Mouse (Mus musculus) midbrain, postnatal 0 days (tissue): Measurements from ENCODE around the gene Lama5. TPM values are rescaled to one million over a fixed set of nuclear protein-coding genes. Genes with fewer than 3 reads are reported as not detected.

Experiments used
- ATAC-seq: fragments of 200-750 bp; cut with Nextera tagmentation; 2 replicates; pipeline ENCODE4 v1.8.0; 2017; ENCODE audit warnings: moderate number of reproducible peaks, mild to moderate bottlenecking, moderate TSS enrichment, moderate library complexity; ENCODE audit not compliant: low FRiP score
- DNase-seq: peaks from one replicate; pipeline ENCODE4 v3.0.0-alpha.2; 2015; ENCODE audit warnings: low spot score
- H3K27ac ChIP-seq: fragments of 300-500 bp; sonication (generic); 2 replicates; pipeline ENCODE4 v1.5.1; 2014; ENCODE audit warnings: low read depth, mild to moderate bottlenecking, low read length, mixed read lengths
- H3K27me3 ChIP-seq: fragments of 300-500 bp; sonication (generic); 2 replicates; pipeline ENCODE4 v1.6.1; 2014; ENCODE audit warnings: low read length, control low read depth, mixed read lengths; ENCODE audit not compliant: insufficient read depth
- H3K36me3 ChIP-seq: fragments of 300-500 bp; sonication (generic); 2 replicates; pipeline ENCODE4 v1.6.1; 2014; ENCODE audit warnings: low read length, control low read depth, mixed read lengths; ENCODE audit not compliant: insufficient read depth
- H3K4me1 ChIP-seq: fragments of 300-500 bp; sonication (generic); 2 replicates; pipeline ENCODE4 v1.6.1; 2014; ENCODE audit warnings: mild to moderate bottlenecking, control low read depth, antibody characterized with exemption, low read length, mixed read lengths; ENCODE audit not compliant: insufficient read depth
- H3K4me2 ChIP-seq: fragments of 300-500 bp; sonication (generic); 2 replicates; pipeline ENCODE4 v1.6.1; 2014; ENCODE audit warnings: low read depth, mild to moderate bottlenecking, low read length, mixed read lengths; ENCODE audit not compliant: poor library complexity, severe bottlenecking
- H3K4me3 ChIP-seq: fragments of 300-500 bp; sonication (generic); 2 replicates; pipeline ENCODE4 v1.5.1; 2014; ENCODE audit warnings: low read depth, mild to moderate bottlenecking, low read length, moderate library complexity
- H3K9ac ChIP-seq: fragments of 300-500 bp; sonication (generic); replicated peaks from 2 replicates; pipeline ENCODE4 v1.6.1; 2014; ENCODE audit warnings: mild to moderate bottlenecking, low read length, moderate library complexity, mixed read lengths; ENCODE audit not compliant: poor library complexity, severe bottlenecking
- H3K9me3 ChIP-seq: fragments of 300-500 bp; sonication (generic); 2 replicates; pipeline ENCODE4 v1.6.1; 2016; ENCODE audit warnings: low read length, control low read depth
- CTCF ChIP-seq: IDR thresholded peaks from 2 replicates; pipeline ENCODE4 v1.5.1; 2016; ENCODE audit warnings: antibody characterized with exemption, mild to moderate bottlenecking
- WGBS: fragments of 180-500 bp; shearing (Covaris S2); extraction: QIAGEN DNeasy Blood & Tissue Kit; methylation state at CpG from one replicate; pipeline ENCODE4 v1.1.7; 2014; 5-methylcytosine and 5-hydroxymethylcytosine counted together
- polyA plus RNA-seq: library from polyadenylated mRNA; unstranded; fragments of >200 nt; fragmentation: Nextera tagmentation; extraction: Ambion mirVana; gene quantifications from 2 replicates; pipeline ENCODE4 v1.2.1, GENCODE M21; 2015
- total RNA-seq: library from RNA; depleted of rRNA; stranded (reverse); fragments of >200 nt; gene quantifications from 2 replicates; pipeline ENCODE4 v1.2.3, GENCODE M21; 2014; rRNA removed

Lama5 gene
- 5.9 and 8.9 TPM in 2 replicates for total RNA-seq
- polyA plus RNA-seq: 1.8 and 1.9 TPM in 2 replicates

DNA sequence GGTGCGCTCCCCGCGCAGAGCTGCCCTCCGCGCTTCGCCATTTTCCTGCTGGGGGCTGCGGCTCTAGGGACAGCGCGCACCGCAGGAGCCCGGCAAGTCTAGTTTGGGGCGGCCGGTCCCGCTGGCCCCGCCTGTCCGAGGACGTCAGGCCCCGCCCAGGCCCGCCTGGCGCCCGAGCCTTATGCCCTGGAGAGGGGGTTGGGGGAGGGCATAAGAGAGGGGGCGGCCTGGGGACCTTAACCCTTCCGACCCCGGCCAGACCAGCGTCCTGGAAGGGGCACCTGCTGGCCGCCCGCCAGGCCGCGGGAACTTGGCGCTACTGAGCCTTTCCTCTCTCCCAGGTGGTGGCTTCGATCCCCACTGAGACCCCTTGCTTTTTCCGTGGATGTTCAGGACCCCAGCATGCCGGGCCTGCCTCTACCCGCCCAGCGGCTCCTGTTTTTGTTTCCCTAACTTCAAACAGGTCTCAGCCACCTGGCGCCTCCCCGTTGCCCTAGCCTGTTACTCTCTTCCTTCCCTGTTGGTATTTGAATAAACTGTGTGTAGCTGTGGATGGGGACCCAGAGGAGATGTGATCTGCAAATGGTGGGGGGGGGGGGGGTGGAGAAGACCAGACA, at the start of gene Lama5:
Lama5 (minus strand) TSS at position 98 of the 617 bp plus-strand sequence.
- Histone ChIP-seq H3K27me3 (peaks cover 23% of the 10 kb centered on the region; the same call in 1 of the 2 replicates), H3K9ac (peak within 1 kb of the TSS; percentile 59), H3K36me3 (no peaks in the 10 kb centered on the region), H3K4me1 (no peaks in the 10 kb centered on the region), H3K4me2 (peak within 1 kb of the TSS; percentile 99), H3K4me3 (peak within 1 kb of the TSS; percentile 59), H3K9me3 (no peaks in the 10 kb centered on the region), H3K27ac (no peak within 1 kb of the TSS)
- DNase-seq: peak; percentile 38
- no peak for TF ChIP-seq CTCF
- ATAC-seq: peak; percentile 45; the same call in 1 of the 2 replicates
- WGBS: 2% methylated on average over 34 of the region's 37 CpGs

DNA sequence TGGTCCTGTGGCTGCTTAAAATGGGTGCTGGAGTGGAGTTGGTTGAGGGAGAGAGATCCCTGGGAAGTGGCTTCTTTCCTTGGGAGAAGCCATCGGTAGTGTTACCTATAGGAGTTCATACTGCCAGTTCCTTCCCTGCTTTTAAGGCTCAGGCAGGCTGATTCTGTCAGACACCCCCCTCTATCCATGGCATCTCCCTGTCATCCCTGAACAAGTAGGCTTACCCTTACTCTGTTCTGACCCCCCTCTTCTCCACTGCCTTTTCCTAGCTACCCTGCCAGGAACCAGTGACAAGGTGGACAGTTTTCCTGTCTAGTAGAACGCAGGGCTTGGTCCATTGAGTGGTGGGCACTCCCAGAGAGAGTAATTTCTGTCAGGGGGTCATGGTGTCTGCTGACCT, 48.9 kb upstream of the Lama5 start:
- peaks cover 6% of the 10 kb centered on the region; the same call in 1 of the 2 replicates for H3K36me3 ChIP-seq
- DNase-seq (no peak), ATAC-seq (no peak)
- no peak overlapping the region for H3K9ac ChIP-seq
- 93% methylated on average over 2 of the region's 2 CpGs for WGBS
- H3K4me2 ChIP-seq: no peak overlapping the region
- H3K27me3 ChIP-seq: no peaks in the 10 kb centered on the region
- H3K27ac ChIP-seq: no peak overlapping the region
- peaks cover 13% of the 10 kb centered on the region; the same call in 1 of the 2 replicates for H3K4me1 ChIP-seq
- no peaks in the 10 kb centered on the region for H3K9me3 ChIP-seq
- TF ChIP-seq CTCF: no peak
- no peak overlapping the region for H3K4me3 ChIP-seq

DNA sequence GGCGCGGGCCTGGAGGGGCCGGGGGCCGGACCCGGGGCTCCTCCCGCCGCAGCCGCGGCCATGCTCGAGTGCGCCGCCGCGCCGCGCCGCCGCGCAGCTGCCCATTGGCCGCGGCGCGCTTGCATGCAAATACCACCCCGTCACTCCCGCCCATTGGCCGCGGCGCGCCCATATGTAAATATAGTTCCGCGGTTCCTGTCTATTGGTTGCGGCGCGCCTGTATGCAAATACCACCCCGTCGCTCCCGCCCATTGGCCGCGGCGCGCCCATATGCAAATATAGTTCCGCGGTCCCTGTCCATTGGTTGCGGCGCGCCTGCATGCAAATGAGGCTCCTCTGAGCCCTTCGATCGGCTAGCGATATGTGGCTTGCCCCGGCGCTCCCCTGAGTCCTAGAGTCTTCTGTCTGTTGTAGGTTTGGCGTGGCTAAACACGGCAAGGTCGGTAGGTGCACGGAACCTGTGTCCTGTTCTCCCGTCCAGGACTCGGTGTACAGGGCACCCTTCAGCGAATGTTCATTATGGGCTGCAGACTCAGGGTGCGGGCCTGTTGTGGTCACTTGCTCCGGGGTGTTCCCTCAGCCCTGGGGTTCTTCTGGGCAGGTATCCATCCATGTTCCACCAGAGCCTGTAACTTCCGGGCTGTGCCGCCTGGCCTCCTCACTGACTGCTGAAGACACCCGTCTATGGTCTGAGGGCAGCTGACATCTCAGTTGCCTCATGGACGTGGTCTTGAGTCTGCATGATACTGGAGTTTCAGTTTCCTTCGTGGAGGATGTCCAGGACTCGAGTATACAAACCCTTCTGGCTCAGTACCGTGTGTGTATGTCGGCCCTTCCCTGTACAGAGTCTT, 48.0 kb upstream of the Lama5 start, which contains the start of gene Cables2:
Cables2 (minus strand) TSS at position 103 of the 851 bp plus-strand sequence.
- Histone ChIP-seq H3K36me3 (peaks cover 11% of the 10 kb centered on the region; the same call in 1 of the 2 replicates), H3K27ac (peak within 1 kb of the TSS; percentile 55), H3K4me2 (peak within 1 kb of the TSS; percentile 89), H3K9ac (peak within 1 kb of the TSS; percentile 90), H3K27me3 (no peaks in the 10 kb centered on the region), H3K4me1 (peaks cover 13% of the 10 kb centered on the region; the same call in 1 of the 2 replicates), H3K4me3 (peak within 1 kb of the TSS; percentile 81), H3K9me3 (no peaks in the 10 kb centered on the region)
- no peak for TF ChIP-seq CTCF
- ATAC-seq: peak; percentile 97
- peak; percentile 98 for DNase-seq
- WGBS: 7% methylated on average over 61 of the region's 68 CpGs

DNA sequence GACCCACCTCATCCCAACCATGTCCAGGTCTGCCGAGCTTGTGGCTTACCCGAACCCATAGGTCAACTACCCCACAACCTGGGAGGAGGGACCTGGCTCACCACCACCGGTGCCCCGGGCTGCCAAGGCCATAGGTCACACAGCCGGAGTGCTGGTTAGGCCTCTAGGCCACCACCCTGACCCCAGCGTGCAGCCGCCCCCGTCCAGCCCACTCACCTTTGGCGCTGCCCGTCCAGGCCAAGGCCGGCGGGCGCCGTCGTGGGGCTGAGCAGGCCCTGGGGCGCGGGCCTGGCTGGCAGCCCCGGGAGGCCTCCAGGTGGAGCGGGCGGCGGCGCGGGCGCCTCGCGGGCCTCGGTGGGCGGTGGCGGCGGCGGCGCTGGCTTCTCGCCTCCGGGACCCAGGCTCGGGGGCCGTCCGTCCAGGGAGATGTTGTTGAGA, 47.2 kb upstream of the Lama5 start:
- ATAC-seq: peak; percentile 36
- Histone ChIP-seq H3K4me1 (peaks cover 13% of the 10 kb centered on the region; the same call in 1 of the 2 replicates), H3K4me2 (peak overlapping the region; percentile 89), H3K9me3 (no peaks in the 10 kb centered on the region), H3K36me3 (peaks cover 16% of the 10 kb centered on the region; the same call in 1 of the 2 replicates), H3K27ac (peak overlapping the region; percentile 55), H3K27me3 (no peaks in the 10 kb centered on the region), H3K9ac (peak overlapping the region; percentile 90), H3K4me3 (peak overlapping the region; percentile 81)
- no peak for DNase-seq
- no peak for TF ChIP-seq CTCF
- WGBS: under 1% methylated on average over 31 of the region's 37 CpGs

DNA sequence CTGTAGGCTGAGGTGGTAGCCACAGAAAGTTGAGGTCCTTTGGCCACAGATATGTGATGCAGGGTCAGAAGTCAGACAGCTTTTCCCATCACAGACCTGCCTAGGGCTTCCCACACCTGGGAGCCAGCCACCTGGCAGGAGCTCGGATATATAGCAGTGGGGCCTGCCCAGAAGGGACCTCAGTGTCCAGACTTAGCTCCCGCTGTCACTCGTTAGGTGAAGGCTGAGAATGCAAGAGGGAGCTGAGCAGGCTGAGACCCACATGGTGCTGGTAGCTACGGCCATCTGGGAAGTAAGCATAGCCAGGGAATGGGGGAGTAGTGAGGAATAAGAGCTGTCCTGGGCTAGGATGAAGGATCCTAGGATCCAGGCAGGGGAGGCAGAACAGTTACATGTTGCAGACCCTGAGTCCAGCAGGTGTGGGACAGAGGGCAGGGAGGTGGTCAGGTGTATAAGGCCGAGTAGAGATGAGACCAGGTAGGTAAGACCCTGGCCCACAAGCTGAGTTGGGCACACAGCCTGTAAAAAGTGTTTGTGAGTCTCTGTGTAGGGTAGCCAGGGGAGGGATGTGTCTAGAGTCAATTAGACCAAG, 46.2 kb upstream of the Lama5 start:
- Histone ChIP-seq H3K27me3 (no peaks in the 10 kb centered on the region), H3K9ac (peak overlapping the region; percentile 90), H3K9me3 (no peaks in the 10 kb centered on the region), H3K4me2 (peak overlapping the region; percentile 89), H3K4me1 (peaks cover 13% of the 10 kb centered on the region; the same call in 1 of the 2 replicates), H3K4me3 (peak overlapping the region; percentile 81), H3K36me3 (peaks cover 21% of the 10 kb centered on the region; the same call in 1 of the 2 replicates), H3K27ac (no peak overlapping the region)
- 70% methylated on average over 5 of the region's 5 CpGs for WGBS
- DNase-seq (no peak), ATAC-seq (no peak)
- no peak for TF ChIP-seq CTCF
